Mouse (Mus musculus) heart, adult 8-10 months (tissue): ENCODE results near the gene Aipl1. TPM values are rescaled to one million over a fixed set of nuclear protein-coding genes. Genes with fewer than 3 reads are reported as not detected.
A peak's percentile ranks its signal among the peaks of the same experiment; 100 is the strongest.

ENCODE experiments used
- DNase-seq: peaks from one replicate; pipeline ENCODE4 v3.0.0; 2022; ENCODE audit warnings: low spot score
- total RNA-seq, 4 experiments: library from RNA; stranded (reverse); gene quantifications; 2 replicates each; pipeline ENCODE4 v1.2.4; 2022

Gene Aipl1
- total RNA-seq, result under 1 TPM in 1 of 4 experiments, not detected in 3; 0.13 TPM

GRCm38 (mm10) chr11:72037409-72037808 lies at the start of gene Aipl1:
Gene Aipl1 (minus strand): TSS chr11:72037509.
- no peak for DNase-seq

GRCm38 (mm10) chr11:72086251-72087046 lies 49.1 kb upstream of the Aipl1 start:
- DNase-seq, result peak; percentile 11

GRCm38 (mm10) chr11:72084337-72084736 lies 47.0 kb upstream of the Aipl1 start:
- DNase-seq, result no peak

- DNase-seq, result no peak
Measured at GRCm38 (mm10) chr11:72082601-72083000, 45.3 kb upstream of the Aipl1 start.

GRCm38 (mm10) chr11:72080461-72080860 lies 43.2 kb upstream of the Aipl1 start:
- no peak for DNase-seq

- DNase-seq, result peak; percentile 13
Measured at GRCm38 (mm10) chr11:72078647-72079046, 41.3 kb upstream of the Aipl1 start.

- no peak for DNase-seq
Measured at GRCm38 (mm10) chr11:72078056-72078455, 40.7 kb upstream of the Aipl1 start.

- no peak for DNase-seq
Measured at GRCm38 (mm10) chr11:72074230-72074629, 36.9 kb upstream of the Aipl1 start.

GRCm38 (mm10) chr11:72072331-72072905 lies 35.1 kb upstream of the Aipl1 start:
- no peak for DNase-seq

GRCm38 (mm10) chr11:72070733-72071132 lies 33.4 kb upstream of the Aipl1 start:
- DNase-seq, result no peak

- no peak for DNase-seq
Measured at GRCm38 (mm10) chr11:72068026-72068425, 30.7 kb upstream of the Aipl1 start.

GRCm38 (mm10) chr11:72067326-72067725 lies 30.0 kb upstream of the Aipl1 start:
- no peak for DNase-seq

- no peak for DNase-seq
Measured at GRCm38 (mm10) chr11:72066330-72066729, 29.0 kb upstream of the Aipl1 start.

GRCm38 (mm10) chr11:72065103-72065502 lies 27.8 kb upstream of the Aipl1 start:
- peak; percentile 53 for DNase-seq

- no peak for DNase-seq
Measured at GRCm38 (mm10) chr11:72064414-72064813, 27.1 kb upstream of the Aipl1 start.

GRCm38 (mm10) chr11:72061093-72061620 lies 23.8 kb upstream of the Aipl1 start:
- DNase-seq, result no peak

GRCm38 (mm10) chr11:72060416-72060815 lies 23.1 kb upstream of the Aipl1 start:
- no peak for DNase-seq

- no peak for DNase-seq
Measured at GRCm38 (mm10) chr11:72057166-72057565, 19.9 kb upstream of the Aipl1 start.

GRCm38 (mm10) chr11:72055176-72055575 lies 17.9 kb upstream of the Aipl1 start:
- DNase-seq, result no peak

GRCm38 (mm10) chr11:72052636-72053035 lies 15.3 kb upstream of the Aipl1 start:
- peak; percentile 63 for DNase-seq

- no peak for DNase-seq
Measured at GRCm38 (mm10) chr11:72052221-72052620, 14.9 kb upstream of the Aipl1 start.

GRCm38 (mm10) chr11:72050895-72051858 lies 13.9 kb upstream of the Aipl1 start:
- DNase-seq, result no peak
